Mouse (Mus musculus) cerebellum, adult 11 months (tissue): Measurements from ENCODE around the gene Prkar1b.
A peak's percentile ranks its signal among the peaks of the same experiment; 100 is the strongest.

Source experiments
- DNase-seq: peaks from one replicate; pipeline ENCODE4 v3.0.0; 2022

The Prkar1b gene

DNA sequence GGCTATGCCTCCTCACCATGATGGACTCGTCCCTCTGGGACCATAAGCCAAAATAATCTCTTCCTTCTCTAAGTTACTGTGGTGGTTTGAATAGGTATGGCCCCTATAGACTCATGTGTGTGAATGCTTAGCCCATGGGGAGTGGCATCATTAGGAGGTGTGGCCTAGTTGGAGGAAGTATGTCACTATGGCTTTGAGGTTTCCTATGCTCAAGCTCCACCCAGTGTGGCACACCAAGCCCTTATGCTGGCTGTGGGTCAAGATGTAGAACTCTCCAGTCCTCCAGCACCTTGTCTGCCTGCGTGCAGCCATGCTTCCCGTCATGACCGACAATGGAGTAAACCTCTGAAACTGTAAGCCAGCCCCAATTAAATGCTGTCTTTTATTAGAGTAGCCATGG is 4.1 kb downstream of the Prkar1b start:
- DNase-seq, result no peak

DNA sequence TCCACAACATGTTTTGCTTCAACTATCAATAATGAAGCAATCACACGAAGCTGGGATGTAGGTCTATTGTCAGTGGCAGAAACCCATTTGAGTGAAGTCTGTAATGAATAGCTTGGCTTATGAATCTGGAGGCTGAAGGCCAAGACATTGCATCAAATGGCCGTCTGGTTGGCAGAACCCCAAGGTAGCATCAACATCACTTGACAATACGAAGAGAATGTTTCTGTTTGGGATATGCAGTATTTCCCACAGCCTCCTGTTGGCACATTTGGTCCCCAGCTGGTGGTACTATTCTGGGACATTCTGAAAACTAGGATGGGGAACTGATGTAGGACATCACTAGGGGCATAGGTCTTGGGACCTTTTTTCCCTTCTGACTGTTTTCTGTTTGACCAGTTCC is 5.9 kb downstream of the Prkar1b start:
- DNase-seq, result no peak

DNA sequence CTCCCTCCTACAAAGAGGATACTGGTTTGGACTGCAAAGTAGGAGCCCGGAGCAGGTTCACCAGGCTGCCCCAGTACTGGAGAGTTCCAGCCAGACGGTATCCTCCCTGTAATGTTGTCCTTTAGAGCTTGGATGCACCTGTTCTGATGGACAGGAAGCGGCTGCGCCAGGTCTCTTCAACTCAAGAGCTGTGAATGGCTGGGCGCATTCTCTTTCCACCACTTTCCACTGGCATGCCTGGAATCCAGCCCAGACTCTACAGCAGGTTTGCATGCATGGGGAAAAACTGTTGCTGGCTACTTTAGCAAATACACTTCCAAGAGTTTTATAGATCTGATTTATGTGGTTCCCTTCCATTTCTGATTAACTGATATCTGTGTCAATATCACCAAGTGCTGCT is 8.5 kb downstream of the Prkar1b start:
- no peak for DNase-seq

DNA sequence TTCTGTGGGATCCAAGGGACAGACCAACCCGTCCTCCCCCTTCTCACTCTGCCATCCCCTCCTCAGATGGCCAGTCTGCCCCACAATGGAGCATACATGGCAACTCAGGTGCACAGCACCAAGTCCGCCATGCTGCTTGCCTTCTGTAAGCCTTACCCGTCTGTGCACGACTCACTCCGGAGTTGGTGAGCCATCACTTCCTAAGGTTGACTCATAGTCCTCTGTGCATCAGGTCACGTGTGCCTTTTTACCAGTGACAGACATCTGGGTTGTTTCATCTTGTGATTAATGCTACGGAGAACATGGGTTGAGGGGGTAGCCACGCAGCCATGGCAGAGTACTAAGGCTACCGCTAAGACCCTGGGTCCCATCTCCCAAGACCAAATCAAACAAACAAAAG is 9.2 kb downstream of the Prkar1b start:
- no peak for DNase-seq

DNA sequence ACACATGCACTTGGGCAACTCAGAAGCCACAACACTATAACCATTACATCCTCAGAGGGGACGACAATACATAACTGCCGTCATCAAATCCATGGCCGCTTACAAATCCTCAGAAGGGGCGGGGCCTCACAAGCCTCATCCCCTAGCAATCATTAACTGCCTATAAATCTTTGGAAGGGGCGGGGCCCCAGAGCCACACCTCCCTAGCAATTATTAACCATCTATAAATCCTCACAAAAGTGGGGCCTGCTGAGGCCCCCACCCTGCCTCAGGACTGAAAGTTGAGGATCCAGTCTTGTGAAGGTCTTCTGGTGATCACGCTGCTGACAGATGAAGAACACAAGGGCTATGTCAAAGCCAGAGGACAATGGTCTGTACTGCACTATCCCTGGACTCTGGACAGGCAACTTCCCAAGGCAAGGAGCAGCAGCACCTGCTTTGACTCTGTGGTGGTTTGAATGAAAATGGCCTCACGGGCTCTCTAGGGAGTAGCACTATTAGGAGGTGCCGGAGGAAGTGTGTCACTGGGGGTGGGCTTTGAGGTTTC is 10.8 kb downstream of the Prkar1b start:
- no peak for DNase-seq

DNA sequence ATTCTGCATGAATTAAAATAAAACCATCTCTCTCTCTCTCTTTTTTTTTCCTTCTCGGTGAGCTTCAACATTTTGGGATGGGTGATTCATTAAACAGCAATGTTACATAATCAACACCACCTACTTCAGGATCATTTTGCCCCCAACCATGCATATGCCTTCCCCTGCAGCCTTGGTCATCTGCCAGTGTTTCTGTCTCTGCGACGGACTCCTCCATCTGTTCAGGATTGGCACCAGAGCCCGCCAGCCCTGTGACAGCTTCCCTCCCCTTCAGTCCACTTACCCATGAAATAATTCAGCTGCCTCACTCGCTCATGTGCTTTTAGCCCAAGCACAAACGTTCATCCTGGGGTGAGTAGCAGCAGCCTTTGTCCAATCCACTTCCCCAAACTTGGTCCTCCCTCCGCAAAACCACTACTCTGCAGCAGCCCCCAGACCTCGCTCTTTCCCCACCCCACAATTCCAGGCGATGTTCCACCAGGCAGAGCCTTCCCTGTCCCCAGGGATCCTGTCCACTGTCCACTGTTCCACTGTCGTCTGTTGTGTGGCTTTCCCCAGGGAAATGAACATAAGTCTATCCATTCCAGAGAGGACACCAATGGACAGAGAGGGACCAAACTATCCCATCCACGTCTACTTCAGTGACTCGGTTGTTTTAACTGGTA is 11.4 kb downstream of the Prkar1b start:
- DNase-seq, result peak; percentile 95

DNA sequence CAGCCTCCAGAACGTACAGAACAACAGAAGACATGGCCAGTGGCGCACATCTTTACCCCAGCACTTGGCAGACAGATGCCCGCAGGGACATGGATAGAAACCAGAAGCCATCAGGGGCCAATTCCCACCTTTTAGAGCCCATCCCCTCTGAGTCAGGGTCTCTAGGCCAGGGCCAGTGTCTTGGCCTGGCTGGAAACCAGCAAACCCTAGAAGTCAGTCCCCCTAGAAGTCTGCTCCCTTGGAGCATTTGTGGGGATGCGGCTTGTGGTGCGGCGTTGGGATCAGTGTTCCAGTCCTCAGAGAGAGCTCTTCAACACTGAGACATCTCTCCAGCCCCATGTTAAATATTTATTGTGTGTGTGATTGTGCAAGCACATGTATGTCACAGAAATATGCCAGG is 12.6 kb downstream of the Prkar1b start:
- no peak for DNase-seq

DNA sequence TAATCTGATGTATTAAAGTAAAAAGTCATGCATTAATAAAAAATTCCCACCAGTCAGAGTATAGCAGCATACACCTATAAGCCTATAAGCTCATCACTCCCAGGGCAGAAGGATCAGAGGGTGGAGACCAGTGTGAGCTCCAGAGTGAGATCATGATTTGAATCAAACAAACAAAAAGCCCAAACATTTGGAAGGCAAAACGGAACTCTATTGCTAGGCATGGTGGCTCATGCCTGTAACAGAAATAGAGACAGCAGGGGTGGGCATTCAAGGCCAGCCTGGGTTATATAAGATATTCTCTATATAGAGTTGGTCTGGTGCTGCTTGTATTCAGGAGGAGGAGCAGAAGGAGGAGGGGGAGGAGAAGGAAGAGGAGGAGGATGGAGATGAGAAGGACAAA is 13.5 kb downstream of the Prkar1b start:
- no peak for DNase-seq

DNA sequence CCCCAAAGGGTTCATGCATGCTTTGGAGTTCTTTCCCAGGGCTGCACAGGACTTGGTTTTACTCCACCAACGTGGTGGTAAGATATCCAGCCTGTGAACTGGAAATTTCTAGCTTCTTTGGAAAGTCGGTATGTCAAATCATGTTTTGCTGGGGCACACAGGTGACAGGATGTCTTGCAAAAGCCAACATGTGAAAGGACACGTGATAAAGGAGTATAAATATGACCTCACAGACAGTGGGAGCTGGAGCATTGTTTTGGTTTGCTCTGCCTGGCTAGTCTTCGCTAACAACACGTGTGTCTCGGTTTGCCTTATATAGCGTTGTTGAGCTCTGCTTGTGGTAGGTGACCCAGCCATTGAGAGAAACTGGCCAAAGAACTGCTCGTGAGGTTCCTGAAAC is 15.3 kb downstream of the Prkar1b start:
- no peak for DNase-seq

DNA sequence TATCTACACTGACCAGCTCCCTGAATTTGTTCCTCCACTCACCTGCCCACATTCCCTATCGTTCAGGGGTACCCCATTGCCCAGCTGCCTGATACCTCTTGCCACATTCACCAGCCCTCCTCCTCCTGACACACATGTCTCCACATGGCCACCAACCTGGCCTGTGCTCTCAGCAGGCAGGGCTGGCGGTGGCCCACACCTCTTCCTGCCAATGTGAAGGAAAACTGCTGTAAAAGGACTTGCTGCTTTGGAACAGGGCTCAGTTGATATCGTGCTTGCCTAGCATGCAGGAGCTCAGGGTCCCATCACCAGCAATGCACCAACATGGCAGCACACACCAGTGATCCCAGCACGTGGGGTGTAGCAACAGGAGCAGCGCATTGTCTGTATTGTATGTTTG is 19.4 kb downstream of the Prkar1b start:
- DNase-seq, result peak; percentile 56

DNA sequence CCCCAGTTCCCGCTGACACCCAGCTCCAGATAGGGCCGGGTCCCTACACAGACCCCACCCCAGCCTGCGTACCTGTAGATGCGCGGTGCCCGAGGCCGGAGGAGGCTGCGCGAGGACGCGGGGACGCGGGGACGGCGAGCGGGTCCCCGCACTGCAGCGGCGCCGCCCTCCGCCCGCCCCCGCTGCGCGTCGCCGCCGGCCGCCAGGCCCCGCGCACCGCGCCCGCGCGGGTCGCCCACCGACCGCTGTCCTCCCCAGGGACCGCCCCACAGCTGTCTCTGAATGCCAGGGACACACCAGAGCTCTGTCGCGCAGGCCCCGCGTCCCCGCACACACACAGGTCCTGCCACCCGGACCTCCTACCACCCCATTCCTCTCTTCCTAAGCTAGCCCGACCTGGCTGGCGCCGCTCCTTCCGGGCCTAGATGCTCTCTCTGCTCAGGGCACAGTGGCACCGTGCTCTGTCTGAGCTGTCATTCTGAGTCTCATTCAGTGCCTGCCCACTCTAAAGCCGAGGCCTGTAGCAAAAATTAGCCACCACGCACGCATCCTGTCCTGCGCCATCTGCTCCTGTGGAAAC is 20.1 kb downstream of the Prkar1b start:
- DNase-seq, result peak; percentile 77

DNA sequence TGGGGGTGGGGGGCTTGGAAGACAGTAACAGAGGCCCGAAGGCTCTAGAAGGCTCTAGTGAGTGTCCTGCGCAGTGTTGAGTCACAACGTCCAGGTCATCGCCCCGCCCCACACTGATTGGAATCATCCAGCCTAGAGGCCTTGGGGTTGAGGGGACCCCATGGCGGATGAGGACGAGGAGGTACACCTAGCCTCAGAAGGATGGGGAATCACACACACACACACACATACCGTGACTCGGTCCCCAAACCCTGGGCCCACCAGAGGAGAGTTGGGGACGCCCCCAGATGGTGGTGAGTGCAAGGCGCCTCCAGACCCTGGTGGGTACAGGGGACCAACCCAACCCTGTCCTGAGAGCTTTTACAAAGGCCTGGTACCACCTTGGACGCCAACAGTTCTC is 20.7 kb downstream of the Prkar1b start:
- peak; percentile 63 for DNase-seq

DNA sequence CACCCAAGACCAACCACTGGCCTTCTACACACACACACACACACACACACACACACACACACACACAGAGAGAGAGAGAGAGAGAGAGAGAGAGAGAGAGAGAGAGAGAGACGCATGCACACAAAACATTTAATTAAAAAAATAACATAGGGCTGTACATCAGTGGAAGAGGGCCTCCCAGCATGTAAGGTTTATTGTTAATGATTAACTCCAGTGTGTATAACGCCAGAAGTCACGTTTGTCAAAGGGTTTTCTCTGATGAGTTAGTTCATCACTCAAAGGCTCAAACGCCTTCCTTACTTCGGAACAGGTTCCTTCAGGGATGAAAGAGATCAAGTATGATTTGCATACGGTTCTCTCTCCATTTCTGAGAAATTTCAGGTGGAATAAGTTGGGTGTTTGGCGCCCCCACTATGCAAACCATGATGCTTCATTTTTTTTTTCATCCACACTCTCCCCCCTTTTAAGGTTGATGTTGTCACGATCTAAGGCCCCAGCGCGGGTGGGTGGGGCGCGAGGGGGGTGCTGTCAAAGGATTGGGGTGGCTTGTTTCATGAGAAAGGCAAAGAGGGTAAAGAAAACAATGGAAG is 21.2 kb downstream of the Prkar1b start:
- no peak for DNase-seq

DNA sequence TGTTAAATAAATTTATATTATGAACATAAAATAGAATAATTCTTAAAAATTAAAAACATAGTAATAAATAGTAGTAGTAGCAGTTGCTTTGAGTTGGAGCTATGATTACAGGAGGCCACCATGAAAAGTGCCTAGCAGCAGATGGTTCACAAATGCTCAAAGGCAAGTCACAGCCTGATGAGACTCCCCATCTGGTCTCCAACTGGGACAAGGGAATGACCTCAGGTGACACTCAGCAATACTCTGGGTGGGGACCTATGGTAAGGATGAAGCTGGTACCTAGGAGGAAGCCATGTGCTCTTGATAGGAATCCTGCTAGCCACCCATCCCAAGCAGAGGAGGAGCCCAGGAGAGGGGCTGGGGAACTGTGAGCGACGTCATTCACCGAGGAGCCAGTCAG is 24.1 kb downstream of the Prkar1b start:
- no peak for DNase-seq

DNA sequence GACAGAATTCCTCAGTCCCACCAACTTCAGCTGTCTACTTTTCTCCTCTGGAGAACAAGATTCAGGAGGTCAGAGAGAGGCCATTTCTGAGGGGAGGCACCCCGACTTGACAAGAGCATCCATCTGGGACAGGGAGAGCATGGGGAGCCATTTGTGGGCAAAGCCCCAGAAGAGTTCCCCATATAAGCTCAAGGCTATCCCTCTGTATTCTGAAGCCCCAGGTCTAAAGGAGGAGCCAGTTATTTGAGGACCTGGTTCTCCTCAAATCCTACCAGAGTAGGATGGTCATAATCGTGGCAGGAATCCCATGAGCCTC is 30.9 kb downstream of the Prkar1b start:
- no peak for DNase-seq

DNA sequence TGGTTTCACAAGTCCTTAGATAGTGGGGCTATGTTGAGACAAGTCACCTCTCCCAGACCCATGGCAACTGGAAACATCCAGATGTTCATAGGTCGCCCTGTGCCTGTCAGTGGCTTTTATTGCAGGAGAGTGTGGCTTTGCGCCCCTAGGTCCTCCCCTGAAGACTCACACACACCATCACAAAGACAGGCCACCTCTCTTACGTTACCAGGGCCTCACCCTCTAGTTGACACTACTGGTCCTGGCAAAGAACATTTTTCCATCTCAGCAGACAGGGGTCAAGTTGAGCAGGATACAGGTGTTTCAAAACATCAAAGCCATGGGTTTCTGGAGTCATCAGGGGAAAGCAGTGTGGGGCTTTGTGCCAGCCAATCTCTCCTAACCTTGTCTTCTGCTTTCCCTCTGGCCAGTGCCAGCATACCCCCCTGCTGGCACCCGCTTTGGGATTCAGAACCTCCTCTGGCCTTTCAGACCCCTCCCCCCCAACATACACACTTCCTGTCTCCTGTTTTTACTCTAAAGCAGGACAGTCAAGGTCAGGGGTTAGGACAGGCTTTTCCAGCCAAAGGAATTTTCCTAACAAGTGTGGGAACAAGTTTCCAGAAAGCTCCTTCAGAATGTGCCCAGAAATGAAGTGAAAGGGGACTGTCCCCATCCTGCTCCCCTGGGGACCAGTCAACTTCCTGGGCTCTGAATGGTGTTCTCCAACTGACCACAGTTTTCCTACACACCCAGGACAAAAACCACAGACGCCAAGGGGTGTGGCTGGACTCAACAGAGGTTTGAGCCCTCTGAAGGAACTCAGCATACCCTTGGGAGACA is 31.5 kb downstream of the Prkar1b start:
- no peak for DNase-seq

DNA sequence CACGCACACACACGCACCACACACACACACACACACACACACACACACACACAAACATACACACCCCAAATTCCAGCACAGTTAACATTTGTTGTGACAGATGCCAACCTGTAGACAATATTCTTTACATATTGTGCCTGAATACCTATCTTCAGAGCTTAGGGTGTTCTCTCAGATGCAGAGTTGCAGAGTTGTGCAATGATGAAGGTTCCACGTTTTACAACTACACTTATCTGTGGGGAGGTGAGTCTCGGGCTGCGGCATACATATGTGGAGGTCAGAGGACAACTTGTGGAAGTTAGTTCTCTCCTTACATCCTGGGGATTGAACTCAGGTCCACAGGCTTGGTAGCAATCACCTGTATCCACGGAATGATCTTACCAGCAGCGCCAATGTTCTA is 34.3 kb downstream of the Prkar1b start:
- DNase-seq, result no peak

DNA sequence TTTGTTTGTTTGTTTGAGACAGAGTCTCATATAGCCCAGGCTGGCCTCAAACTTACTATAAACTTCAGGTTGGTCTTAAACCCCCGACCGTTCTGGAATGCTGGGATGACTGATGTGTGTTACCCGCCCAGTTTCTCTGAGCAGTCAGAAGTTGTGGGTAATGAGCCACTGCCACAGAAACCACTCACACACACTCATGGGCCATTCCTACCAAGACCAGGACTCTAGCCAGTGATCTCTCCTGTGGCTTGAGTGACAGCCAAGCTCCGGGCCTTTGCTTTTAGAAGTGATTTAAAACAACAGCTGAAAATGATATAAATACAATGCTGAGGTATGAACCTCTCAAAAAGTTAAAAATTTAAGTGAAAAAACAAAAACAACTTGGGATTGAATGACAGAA is 34.9 kb downstream of the Prkar1b start:
- DNase-seq, result no peak

DNA sequence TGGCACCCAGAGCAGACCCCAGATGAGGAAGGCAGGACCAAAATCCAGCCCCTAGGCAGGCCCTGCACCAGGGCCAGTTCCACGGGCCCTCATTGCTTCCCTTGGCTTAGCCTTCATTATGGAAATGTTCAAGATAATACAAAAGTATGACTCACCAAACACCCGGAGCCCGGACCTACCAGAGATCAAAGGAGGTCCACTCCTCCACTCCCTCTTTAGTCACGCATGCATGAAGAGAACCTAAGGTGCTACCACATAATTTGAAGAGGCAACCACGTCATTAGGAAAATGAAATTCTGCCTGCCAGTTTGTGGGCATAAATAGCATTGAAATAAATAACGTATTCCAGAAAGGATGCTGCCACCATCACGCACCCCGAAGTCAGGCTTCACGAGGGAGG is 37.4 kb downstream of the Prkar1b start:
- no peak for DNase-seq

DNA sequence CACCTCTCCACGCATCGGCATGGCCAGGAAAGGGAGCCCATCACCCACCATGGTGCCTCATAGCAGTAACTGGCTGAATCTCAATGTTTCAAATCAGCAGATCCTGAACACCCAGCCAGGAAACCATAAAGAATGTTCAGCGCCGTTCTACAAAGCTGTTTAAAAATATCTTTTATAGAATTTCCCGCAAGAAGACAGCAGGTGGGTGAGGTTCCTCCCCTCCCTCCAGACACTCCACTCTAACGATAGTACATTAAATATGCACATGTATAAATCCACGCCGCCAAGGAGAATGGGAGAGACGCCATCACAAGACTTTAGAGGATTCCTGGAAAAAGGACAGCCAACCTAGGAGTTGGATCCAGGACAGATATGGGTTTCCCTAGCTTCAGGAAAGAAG is 37.8 kb downstream of the Prkar1b start:
- no peak for DNase-seq

DNA sequence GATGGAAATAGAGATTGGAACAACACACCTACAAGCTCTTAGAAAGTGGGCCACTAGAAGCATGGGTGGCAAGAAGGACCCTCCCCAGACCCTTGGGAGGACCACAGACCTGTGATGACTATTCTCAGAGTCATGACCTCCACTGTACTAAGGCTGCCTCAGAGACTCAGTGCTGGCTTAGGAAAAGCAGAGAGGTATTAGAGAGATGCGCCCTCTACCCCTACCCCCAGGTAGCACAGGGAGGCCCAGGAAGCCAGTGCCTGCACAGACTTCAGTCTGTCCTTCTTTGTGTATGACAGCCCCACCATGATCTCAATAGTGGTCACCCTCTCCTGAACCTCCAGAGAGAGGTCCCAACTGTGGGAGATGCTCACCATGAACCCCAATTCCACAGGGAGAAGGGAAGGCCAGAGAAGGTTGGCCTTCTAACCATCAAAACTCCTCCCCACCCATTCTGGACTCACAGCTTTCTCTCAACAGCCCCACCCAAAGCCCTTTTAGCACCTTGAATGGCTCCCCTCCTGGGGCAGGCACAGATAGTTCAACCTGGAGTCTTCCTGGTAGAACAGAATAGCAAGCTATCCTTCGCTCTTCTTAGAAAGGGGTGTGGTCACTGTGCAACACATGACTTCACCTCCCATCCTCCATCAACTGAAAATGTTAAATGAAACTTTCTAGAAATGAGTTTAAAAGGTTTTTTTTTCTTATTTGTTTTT is 39.5 kb downstream of the Prkar1b start:
- DNase-seq, result no peak

DNA sequence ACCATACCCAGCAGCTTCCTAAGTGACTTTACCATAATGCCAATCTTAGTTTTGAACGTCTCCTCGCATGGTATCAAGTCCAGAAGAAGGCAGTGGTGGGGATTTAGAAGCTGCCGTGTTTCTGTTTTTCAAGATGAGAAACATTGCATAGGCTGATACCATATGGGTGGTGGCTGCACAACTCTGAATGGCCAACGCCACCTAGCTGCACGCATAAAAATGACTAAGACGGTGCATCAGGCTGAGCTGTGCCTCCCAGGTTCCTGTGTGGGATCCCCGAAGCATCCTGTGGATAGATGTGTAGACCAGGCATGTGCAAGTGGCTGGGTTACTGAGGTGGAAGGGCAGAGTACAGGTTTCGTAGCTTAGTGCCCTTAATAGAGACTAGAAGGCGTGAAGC is 42.0 kb downstream of the Prkar1b start:
- no peak for DNase-seq

DNA sequence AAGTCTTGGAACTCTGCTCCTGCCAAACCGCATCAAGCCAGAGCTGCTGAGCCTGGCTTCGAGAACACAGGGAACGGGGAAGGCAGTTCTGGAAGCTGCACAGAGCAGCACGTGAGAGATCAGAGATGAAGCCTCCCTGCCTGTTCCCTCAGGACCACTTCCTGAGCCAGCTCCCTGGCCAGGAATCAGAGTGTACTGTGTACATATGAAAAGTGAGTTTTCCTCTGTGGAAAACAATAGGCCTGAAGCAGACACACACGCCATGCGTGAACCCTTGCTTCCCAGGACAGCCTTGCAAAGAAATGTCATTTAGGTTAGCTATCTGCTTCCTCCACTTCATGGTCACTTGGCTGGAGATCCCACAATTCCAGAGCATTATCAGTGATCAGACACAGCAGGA is 48.0 kb downstream of the Prkar1b start:
- no peak for DNase-seq
